Mouse (Mus musculus) brain, adult 2 months (tissue): ENCODE measurements around the gene Hrh2.

Source experiments
- DNase-seq: peaks from one replicate; pipeline ENCODE4 v3.0.0; 2011; ENCODE audit warnings: low read depth, low spot score

Gene Hrh2

DNA sequence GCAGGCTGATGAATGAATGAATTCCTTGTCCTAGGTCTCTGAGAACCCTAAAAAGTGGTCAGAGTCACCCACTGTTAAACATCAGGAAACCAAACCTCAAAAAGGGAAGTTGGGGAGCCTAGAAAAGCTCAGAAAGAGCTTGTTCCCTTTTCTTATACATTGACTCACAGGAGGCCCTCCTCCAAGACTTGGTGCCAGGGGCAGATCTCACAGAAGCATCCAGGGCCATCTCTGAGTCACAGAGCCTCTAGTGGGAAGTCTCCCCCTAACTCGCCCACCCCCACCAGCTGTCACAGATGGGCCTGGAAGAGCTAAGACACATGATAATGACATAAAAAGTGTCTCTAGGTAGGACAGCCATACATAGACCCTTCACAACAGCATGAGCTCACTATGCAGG, 26.4 kb downstream of the Hrh2 start:
- peak; percentile 91 for DNase-seq

DNA sequence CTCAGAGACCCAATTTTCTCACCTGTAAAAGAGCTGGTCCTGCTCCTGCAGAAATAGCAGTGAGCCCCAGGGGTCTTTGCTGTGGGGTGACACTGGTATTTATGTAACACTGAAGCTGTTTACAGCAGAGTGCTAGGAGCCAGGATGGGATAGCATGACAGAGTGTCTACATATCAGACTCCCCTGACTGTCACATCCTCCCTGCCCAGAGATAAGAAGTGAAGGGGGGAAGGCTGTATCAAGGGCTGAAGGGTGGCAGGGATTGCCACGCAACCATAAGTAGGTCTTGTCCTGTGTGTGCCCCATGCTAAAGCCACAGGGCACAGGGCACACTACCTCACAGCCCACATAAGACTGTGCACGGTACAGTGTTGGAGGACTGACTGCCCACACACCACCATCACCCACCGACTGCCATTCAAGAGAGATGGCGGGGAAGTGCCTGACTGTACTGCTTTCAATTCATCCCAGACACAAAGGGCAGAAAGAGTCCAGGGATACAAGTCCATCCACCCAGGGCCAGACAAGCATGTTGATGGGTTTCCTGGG, 29.8 kb downstream of the Hrh2 start:
- DNase-seq, result no peak

DNA sequence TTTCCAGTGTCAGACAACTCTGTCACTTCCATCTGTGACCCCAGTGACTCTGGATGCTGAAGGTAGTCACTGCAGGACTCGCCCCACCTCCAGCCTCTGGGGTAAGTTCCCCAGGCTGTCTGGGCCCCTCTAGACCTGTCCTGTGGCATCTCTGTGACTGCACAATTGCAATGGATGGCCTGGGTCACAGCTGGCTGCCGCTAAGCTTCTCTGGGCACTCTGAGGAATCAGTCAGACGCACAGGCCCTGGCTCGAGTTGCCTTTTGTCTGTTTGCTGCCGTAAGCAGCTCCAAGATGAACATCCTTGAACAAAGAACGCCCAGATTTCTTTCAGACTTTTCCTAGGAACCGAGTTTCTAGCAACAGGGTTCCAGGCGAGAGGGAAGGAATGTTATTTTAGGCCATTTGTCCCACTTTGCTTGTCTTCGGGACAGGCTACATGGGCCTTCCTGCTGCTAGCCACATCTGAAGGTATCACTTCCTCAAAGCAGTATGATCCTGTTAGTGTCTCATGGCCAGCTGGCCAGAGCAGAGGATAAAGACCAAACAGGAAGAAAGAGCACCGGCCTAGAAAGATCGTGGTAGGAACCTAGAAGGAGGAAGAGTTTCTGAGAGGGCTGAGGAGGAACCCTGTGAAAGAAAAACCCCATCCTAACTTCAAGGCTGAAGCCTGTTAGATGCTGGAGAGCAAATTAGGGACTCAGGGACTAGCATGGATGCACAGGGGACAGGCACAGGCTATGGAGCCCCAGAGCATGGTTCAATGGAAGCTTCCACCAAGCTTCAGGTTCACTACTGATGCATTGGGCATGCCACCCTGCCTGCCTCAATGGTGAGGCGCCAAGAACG, 31.2 kb downstream of the Hrh2 start:
- DNase-seq, result peak; percentile 50

DNA sequence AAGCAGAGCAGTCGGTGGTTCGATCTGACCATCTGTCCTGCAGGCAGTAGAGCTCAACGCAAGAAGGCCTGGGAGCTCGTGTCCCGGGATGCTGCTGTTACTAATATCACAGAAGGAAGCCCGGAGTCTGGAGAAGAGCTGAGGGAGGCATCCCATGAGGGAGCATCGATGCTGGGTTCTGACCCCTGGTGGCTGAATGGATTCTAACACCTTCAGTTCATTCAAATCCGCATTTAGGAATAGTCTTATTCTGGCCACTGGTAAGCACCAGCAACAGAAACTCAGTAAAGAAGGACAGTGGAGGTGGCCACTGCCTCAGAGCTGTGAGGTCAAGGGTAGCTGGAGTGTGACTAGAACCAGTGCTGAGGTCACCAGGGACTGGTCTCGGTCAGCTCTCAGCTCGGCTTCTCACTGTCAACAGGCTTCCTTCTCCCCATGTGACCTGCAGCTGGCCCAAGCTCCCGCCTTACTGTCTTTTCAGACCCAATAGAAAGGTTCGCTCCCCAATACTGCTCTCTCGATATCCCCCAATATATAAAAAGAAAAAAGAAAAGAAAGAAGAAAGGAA, 36.1 kb downstream of the Hrh2 start:
- DNase-seq, result peak; percentile 86

DNA sequence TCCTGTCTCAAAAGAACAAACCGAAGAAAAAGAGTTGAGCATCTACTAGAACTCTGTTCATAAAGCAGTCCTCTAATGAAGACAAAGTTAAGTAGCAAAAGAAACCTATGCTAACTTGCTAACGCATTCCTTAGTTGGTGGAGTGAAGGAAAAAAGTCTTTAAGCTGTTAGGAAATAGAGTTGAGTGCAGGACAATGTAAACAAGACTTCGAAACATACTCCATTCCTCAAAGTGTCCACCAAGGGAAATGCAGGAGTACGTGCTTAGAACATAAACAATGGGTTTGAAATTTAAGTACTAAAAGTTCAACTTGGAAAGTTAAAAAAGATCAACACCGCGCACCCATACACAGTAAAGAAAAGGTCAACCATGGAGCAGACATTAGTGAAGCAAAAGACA, 38.2 kb downstream of the Hrh2 start:
- DNase-seq, result no peak

DNA sequence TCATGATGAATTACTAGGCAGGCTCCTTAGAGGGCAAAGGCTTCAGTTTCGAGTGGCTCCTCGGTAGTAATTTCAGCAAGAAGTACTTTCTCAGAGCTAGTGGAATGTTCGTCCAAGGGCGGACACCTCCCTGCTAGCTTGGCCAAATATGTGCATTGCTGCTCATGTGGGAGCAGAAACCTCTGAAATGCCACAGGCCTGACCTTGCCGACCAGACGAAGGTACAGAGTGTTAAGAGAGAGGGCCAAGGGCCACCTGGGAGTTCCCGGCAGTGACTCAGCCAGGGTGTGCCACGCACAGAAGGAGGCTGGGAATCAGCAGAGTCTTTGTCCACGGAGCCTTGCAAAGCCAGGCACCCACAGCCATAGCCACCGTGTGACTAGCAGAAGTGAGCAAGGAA, 39.9 kb downstream of the Hrh2 start:
- no peak for DNase-seq

DNA sequence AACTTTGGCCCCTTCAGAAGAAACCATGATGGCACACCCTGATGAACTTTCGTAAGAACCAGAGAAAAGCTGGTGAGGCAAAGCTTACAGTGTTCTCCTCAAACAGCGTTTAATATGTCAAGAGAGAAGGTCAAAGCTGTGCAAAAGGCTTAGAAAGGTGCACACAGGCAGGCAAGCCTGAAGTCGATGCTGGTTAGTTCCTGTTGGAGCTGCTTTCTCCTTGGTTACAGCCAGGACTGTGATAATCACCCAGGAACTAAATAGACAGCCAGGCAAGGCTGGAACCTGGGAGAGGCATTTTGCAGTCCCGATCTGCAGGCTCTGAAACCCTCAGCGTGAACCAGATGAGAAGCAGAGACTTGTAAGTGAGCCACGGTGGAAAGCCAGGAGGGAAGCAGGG, 45.6 kb downstream of the Hrh2 start:
- DNase-seq, result no peak

DNA sequence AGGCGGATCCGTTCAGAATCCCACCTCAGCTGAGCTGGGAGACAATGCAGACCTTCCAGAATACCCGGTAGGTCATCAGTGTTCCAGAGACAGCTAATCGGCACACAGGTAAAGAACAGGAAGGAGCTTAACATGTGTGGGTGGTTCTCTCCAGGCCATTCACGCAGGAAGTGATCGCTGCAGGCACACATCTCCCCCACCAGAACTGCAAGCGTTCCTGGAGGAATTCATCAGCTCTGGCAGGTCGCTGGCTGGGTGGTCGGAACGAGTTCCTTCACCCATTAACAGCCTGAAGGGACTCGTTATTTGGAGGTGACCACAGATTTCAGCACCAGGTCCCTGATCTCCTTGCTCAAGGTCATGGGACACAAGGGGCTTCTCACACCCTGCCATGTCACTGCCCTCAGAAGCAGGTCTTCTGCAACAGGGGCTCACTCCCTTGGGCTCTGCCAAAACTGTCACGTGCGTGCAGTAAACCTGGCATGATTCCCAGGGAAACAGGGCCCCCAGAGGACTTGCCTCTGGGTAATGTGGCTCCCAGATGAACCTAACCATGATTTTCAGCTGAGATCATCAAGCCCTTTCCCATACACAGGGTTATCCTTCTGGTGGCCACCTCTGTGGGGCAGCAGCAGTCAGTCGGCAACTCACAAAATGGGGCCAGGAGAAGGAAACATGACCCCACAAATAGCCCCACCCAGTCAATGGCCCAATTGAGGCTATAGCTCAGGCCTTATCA, 46.8 kb downstream of the Hrh2 start:
- no peak for DNase-seq

DNA sequence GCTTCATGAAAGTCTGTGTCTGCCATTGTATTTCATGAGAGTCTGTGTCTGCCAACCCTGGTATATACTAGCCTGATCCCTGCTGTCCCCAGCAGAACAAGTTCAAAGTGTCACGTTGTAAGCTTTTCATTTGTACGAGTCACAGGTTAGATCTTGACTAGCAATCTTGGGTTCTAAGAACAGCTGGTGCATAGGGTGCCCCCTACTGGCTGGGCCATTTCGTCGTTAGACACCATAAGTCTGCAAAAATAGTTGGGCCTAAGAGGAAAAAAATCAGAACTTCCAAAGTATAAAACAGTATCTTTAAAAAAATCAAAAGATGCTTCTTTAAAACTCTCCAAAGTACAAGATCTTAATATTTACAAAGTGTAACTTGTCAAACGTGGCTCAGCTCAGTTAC, 50.5 kb downstream of the Hrh2 start:
- DNase-seq, result peak; percentile 62

DNA sequence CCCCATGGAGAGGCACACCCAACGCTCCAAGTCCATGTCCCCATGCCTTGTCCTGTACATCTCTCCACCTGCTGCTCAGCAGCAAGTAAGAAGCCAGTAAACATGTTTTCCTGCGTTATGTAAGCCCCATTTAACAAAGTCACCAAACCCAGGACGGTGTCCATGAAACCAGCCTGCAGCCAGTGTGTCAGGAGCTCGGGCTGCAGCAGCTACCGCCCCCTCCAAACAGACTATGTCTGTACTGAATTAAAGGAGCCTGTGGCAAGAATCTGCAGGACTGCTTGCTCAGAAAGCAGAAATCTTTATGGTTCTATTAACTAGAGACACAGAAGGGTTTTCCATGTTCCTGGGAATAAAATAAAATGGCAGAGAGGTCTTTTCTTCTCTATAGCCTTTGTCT, 53.3 kb downstream of the Hrh2 start:
- DNase-seq, result peak; percentile 65

DNA sequence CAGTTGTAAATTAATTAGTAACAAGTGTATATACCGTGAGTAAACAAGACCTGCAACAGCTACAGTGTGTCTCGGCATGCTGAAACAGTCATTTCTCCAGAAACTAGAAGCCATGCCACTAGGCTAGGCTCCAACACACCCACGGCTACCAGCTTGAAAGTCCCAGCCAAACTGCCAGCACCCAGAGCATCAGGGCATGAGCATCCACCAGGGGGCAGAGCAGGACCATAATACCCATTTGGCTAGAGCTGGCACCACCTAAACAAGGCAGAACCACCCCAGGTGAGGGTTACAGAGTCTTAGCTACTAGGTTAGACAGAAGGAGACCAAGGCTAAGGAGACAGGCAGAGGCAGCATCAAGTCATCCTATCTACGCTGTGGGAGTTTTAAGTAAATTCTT, 55.6 kb downstream of the Hrh2 start:
- peak; percentile 98 for DNase-seq

DNA sequence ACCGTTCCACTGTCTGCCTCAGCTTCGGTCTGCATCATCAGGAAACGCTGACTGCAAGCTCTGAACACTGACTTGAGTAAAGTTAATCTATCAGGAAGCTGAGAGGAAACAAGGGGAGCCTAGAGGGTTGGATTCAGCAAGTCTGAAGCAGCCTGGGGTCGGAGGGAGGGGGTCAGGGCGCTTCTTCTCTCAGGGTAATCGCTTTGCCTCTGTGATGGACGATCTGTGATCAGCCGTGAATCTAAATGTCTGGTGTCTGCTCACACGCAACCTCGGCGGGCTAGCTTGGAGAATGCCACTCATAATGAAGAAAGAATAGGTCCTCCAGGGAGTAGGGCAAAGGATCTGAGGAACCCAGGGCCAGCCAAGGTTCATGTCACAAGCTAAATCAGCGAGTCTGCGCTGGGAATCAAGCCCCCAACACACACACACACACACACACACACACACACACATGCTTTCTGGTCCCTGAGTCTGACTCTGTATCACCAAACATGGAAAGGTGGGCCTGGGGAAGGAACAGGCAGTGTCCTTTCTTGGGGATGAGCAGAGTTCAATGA, 56.6 kb downstream of the Hrh2 start:
- DNase-seq, result no peak

DNA sequence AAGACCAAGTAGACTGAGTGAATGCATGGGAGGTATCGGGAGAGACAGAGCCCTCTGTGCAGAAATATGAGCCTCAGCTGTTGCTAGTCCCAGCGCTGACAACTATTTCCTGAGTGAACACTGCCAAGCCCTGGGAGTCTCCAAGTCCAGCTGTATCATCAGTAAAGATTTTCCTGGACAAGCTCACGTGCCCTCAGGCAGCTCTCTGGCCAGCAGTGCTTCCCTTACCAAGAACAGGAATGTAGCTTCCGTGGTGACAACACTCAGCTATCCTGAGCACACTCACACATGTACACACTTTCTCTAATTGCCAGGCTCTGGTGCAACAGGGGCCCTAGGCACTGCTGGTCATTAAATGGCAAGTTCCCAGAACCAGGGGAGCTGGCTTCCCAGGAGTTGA, 57.1 kb downstream of the Hrh2 start:
- no peak for DNase-seq

DNA sequence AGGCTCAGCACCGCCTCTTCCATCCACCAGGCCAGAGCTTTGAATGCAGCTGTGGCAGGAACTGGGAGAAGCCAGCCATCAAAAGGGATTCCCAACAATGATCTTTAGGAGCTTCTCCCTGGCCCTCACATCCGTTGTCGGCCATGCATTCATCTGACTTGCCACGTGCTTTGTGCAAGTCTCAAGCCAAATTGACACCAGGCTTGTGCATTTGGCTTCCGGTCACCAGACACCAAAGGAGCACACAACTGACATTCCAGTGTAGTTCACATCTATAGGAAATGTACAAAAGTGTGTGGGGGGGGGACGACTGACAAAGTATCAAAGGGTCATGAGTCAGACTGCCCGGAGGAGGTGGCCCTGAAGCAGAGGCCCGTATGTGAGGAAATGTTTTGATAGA, 58.4 kb downstream of the Hrh2 start:
- DNase-seq, result no peak

DNA sequence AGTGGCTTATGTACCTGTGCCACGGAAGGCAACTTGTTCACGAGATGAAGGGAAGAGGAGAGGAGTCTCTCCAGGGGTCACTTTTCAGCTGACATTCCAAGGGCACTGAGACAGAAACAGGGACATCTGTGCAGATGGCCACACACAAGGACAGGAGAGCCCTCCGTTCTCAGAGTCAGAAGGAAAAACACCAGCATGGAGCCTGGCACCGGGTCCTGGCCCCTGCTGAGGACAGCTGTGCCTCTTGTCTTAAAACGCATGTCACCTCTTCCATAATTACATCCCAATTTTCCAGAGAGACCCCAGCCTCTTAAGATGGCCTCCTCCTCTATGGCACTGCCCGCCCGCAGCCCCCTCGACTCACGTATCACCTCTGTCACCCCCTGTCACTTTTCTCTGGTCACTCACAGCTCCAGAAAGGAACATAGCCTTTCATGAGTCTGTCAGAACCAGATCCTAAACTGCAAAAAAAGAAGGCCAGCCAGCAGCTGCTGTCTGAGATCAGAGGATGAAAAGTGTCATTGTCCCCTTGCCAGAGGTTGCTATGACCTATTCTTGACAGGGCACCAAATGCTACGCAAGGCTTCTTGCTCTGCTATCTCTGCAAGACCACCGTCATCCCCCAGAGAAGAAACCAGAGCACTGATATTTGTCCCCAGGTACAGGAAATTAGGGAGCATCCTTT, 59.8 kb downstream of the Hrh2 start:
- DNase-seq, result no peak

DNA sequence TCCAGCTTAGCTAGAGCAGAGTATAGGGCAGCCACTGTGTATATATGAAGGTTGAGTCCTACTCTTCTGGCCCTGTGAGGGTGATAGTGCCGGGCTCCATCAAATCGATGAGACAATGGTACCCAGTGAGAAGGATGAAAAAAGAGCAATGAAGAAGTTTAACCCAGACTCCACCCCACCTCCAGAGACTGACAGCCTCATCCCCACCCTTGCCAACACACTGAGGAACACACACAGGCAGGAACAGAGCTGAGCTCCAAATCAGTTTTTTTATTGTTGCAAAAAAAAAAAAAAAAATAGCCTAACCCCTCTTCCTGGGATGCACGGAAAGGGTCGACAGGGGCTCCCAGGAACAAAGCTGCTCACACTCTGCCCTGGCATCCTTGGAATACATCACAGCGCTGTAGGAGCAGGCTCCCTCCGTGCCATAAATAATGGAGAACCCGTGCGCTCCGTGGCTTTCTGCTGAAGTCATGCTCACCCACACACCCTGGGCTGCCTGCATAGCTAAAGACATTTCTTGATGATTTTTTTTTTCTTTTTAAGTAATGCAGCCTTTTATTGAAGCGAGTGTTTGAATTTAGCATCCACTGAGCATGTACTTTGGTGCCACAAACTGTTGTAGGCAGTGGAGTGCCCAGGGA, 65.8 kb downstream of the Hrh2 start:
- DNase-seq, result peak; percentile 90

DNA sequence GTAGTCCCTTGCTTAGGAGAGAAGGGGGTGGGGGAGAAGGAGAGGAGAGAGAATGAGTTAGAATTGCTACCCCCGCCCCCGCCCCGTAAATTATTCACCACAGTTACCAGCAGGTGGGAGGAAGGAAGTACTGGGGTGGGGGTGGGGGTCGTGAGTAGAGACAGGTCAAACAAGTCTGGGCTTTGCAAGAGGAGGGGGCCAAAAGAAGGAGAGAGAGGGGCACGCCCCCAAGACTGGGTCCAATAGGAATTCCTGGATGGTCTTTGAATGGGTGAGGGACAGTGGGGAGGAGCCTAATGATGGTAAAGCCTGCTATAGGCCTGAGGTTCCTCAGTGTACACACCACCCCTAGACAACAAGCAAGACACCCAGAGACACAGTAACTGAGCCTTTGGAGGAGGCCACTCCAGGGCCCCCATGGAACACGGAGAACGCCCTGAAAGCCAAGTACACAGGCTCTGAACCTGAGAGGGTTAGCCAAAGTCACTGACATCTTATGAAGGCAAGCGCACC, 66.4 kb downstream of the Hrh2 start:
- no peak for DNase-seq

DNA sequence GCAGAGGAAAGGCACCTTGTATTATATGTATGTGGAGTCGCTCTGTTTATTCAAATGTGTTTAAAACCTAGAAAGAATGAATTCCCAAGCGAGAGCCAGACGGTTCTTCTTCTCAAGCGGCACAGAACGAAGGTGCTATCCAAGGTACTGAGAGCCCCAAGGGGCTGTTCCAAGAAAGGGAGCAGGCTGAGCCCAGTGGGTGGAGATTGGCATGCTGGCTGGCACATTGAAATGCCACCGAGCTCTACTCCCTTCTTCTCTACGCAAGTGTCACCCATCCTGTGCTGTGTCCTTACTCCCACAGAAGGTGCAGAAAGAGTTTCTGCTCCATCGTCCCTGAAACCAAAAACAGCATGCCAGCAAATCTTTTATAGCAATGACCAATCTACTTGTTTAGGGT, 68.4 kb downstream of the Hrh2 start:
- DNase-seq, result peak; percentile 92

DNA sequence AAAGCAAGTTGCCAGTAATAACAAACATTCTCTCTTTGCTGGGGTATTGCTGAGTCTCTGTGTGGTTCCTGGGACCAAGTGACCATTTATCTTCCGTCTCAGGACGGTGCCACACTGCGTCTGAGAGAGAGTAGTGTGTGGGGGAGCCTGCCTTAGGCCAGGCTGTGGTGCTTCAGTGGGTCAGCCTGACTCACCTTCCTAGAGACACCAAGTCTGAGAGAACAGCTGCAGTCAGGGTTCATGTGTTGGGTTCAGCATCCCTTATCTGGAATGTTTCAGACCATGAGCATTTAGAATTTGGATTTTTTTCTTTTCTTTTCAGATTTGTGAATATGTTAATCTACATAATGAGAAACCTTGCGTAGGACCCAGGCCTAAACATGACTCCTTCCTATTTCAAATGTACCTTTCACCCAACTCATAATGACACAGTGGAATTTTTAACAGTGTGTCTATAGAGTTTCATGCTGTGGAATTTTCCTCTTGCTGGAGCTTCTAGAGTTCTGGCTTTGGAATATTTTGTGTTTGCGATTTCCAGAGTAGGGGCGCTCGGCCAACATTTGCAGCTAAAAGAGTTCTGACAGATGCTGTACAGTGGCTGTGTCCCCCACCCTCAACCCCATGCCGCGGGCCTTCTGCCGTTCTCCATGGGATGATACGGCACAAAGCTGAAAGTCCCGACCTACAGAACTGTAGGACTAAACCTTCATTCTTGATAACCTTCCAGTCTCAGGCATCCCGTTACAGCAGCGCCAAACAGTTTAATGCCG, 71.0 kb downstream of the Hrh2 start:
- DNase-seq, result peak; percentile 63

DNA sequence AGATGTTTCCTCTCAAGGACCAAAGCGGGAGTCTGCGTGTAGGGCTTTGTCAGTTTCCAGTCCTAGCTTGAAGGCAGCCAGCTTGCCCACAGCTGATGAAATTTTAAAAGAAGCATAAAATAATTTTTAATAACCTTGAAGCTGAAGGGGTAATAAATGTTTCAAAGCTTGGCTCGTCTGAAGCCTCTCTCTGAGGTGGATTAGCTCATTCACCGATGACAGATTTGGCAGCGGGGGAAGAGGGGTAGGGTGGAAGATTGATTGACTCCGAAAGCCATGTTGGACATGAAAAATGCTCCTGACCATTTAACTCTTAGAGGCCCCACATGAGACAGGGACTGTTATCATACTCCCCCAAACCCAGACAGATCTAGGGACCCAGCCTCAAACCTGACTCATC, 71.7 kb downstream of the Hrh2 start:
- no peak for DNase-seq
